Mouse (Mus musculus) 3T3-L1 (cell line): Measurements from ENCODE around the gene Irgq.

ENCODE experiments used
- DNase-seq: peaks from one replicate; pipeline ENCODE4 v3.0.0-alpha.2; 2015; ENCODE audit warnings: low read depth, low spot score

The Irgq gene

GRCm38 (mm10) chr7:24546634-24547389 is 16.3 kb downstream of the Irgq start:
- peak; percentile 99 for DNase-seq

DNA sequence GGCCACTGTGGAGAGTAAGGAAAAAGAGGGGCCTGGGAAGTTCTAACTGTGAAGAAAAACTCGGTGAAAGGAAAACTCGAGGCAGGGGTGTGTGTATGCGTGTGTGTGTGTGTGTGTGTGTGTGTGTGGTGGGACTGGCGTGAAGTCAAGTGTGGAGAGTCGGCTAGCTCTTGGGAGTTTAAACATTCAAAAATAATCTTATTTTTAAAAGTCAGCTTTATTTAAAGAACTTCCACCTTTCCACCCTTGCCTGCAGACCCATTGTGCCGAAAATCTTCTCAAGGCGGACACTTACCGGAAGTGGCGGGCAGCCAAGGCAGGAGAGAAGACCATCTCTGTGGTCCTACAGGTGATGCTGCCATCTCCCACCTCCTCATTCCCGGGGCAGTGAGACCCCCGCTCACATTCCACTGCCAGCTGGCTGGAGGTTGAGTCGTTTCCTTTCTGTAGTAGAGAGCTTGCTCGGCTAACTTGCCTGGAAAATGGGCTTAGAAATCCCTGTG is 17.1 kb downstream of the Irgq start:
- peak; percentile 4 for DNase-seq

- no peak for DNase-seq
Measured at GRCm38 (mm10) chr7:24551985-24552759, 21.7 kb downstream of the Irgq start.

GRCm38 (mm10) chr7:24555786-24556185 is 25.3 kb downstream of the Irgq start:
- no peak for DNase-seq

- no peak for DNase-seq
Measured at GRCm38 (mm10) chr7:24561450-24561849, 31.0 kb downstream of the Irgq start.

DNA sequence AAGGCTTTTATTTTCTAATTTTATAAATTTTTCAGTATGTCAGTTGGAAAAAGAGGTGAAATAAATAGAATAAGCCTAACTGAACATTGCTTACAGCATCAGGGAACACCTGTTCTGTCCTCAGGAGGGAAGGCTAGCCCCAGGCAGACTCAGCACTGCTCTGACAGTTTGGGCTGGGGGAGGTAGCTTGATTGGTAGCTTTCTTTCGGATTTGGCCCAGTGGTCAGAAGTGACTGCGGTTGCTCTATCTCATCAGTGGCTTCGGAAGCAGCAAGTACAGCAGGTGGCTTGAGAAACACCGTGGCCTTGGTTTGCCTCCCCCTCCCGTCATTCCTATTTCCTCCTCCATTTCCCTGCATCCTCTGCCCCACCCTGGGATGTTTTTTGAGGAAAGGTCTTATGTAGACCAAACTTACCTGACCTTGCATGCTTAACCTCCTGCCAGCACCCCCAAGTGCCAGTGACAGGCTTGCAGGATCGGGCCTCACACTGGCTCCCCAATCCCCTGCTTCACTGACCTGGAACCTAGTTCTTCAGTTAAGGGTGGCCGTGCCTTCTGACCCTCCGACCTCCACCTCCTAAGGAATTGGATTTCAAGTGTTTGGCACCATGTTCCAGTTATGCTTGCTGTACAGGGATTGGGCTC is 32.8 kb downstream of the Irgq start:
- no peak for DNase-seq

DNA sequence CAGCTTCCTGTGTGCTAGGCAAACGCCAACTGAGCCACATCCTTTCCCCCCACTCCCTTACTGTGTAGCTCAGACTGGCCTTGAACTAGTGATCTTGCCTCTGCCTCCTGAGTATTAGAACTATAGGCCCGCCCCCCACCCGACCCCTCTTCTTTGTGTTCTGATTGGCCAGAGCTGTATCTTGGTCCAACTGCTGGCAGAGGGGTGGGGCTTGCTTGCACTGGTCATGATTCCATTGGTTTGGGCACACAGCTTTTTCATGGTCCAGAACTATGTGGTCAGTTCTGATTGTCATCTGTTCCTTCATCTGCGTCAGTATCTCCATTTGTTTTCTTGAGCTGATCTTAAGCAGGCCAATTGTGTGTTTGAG is 33.3 kb downstream of the Irgq start:
- DNase-seq: no peak

- peak; percentile 73 for DNase-seq
Measured at GRCm38 (mm10) chr7:24564607-24565265, 34.2 kb downstream of the Irgq start.

DNA sequence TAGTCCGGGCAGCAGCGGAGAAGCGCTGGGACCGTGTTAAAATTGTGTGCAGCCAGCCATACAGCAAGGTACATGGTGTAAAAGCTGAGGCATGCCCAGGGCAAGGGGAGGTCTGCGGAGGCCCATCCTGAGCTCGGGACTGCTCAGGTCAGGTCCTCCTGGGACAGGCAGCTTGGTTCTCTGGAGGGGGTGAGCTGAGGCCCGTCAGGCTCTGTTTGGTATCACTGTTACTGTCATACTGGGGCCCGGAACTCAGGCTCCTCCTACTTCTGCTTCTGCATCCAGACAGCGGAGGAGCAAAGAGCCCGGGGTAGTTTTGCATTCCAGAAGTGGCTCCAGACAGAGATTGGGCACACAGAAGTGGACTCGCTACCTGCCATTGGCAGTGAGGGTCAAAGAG is 35.1 kb downstream of the Irgq start:
- DNase-seq: no peak

- DNase-seq: no peak
Measured at GRCm38 (mm10) chr7:24566206-24566605, 35.7 kb downstream of the Irgq start.

DNA sequence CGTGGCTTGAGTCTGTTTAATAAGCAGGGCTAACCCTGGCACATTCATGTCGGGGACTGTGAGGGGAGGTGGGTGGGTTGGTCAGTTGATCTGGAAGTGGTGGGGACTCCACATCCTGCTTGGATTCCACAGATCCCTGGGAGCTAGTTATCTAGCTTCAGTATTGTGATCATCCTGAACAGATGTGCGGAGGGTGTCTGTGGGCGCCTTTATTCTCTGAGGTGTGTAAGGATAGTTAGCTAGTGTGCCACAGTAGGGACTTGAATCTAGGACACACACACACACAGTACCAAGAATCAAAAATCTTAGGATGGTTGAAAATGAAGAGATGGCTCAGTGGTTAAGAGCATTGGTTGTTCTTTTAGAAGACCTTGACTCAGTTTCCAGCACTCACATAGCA is 38.0 kb downstream of the Irgq start:
- no peak for DNase-seq

- DNase-seq: no peak
Measured at GRCm38 (mm10) chr7:24571071-24571470, 40.6 kb downstream of the Irgq start.

GRCm38 (mm10) chr7:24572455-24572854 is 42.0 kb downstream of the Irgq start:
- peak; percentile 20 for DNase-seq

- DNase-seq: peak; percentile 49
Measured at GRCm38 (mm10) chr7:24574224-24574796, 43.8 kb downstream of the Irgq start.

DNA sequence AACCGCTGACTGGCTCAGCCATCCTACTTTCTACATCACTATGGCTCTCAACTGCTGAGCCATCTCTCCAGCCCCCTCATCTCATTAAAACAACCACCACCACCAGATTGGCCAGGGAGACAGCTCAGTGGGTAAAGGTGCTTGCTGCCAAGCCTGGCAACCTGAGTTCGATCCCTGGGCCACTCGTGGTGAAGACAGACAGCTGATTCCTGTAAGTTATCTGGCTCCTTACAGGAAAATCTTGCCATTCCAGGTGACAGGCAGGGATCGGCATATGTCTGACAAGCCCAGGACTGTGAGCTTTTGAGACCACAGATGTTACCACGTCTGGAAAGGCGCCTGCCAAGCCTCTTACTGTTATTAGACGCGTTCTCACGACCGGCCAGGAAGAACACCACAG is 47.3 kb downstream of the Irgq start:
- no peak for DNase-seq

GRCm38 (mm10) chr7:24584876-24585275 is 54.4 kb downstream of the Irgq start:
- DNase-seq: no peak

- no peak for DNase-seq
Measured at GRCm38 (mm10) chr7:24585995-24586394, 55.5 kb downstream of the Irgq start.

DNA sequence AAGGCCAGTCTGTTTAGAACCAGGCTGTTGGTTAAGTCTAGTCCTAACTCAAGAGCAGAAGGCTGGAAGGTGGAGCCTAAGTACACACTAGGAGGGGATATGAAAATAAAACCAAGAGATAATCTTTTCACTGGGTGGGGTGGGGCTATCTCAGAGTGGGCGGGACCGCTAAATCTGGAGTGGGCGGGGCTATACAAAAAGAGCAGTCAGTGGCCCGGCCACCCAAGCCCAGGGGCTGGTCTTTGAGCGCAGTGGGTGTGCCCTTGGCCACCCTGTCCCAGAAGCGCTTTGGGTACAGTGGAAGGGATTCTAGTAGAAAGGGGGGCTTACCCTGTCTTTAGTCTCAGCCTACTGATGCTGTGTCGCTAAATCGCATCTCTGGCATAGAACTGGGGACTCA is 56.3 kb downstream of the Irgq start:
- no peak for DNase-seq

- DNase-seq: no peak
Measured at GRCm38 (mm10) chr7:24587330-24588105, 57.0 kb downstream of the Irgq start, which contains the start of the genes Ethe1 and Zfp575. Gene Ethe1 (plus strand): TSS chr7:24587543. Gene Zfp575 (minus strand): TSS chr7:24587641.
